Mouse (Mus musculus) spleen, postnatal 36 days (tissue): Measurements from ENCODE around the gene Togaram1.
A peak's percentile ranks its signal among the peaks of the same experiment; 100 is the strongest.

Source experiments
- DNase-seq, 2 experiments: peaks; one replicate each; pipeline ENCODE4 v3.0.0; 2022; ENCODE audit warnings: low spot score in 2 of 2, mixed read lengths in 1 of 2

Togaram1 gene

DNA sequence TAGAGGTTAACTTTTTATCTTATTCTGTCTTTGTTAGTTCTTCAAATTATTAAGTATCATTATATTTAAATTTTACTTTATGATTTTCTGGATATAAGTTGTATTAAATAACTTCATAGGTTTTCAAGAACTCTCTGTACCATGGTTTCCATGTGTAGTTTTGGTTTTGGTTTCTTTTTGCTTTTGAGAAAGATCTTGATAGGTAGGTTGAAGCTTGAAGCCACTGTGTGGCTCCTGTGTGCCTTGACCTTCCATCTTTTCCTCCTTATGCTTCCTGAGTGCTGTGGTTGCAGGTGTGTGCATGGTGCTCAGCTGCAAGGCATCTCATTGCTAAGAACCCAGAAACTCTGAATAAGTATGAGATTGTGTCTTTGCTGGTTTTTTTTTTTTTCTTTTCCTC lies 83.2 kb downstream of the Togaram1 start:
- no peak for DNase-seq

DNA sequence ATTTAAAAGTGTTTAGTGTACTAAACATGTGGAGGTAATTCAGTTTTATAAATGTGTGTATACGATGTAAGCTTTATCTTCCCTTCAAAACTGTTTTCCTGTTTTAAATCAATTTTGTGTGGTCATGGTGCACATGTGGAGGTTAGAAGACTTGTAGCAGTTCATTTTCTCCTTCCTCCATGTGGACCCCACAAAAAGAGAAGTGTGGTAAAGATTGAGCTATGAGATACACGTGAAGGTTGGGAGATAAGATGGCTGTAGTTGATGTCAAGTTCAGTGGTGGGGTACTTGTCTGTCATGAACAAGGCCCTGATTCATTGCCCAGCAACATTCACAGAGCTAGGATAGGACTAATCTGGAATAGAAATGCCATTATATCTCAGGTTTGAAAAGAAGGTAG lies 92.6 kb downstream of the Togaram1 start:
- DNase-seq = no peak

DNA sequence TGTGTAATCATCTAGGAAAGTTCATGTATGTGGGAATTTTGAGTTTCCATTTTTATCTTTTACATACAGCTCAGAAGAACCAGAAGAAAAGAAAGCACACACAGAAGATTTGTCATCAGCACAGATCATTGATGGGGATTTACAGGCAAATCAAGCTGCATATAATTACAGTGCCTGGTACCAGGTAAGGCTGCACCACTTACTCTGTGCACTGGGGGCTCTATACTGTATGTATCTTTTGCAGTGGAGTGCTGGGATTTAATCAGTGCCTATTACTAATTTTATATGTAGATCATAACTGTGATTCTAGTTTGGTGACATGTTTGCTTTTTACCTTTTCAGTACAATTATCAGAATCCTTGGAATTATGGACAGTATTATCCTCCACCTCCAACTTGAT lies 95.5 kb downstream of the Togaram1 start:
- DNase-seq = no peak

DNA sequence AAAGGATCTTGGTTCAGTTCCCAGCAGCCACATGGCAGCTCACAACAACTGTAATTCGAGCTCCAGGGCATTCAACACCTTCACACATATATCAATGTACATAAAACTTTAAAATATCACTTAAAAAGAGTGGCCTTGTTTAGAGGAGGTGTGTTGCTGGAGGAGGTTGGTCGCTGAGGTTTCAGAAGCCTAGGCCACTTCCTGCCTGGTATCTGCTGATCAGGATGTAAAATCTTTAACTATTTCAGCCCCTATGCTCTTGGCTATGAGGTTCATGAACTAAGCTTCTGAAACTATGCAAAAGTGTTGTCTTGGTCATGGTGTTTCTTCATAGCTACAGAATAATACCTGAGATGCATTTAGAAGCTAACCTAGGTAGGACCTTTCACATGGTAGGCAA lies 99.6 kb downstream of the Togaram1 start:
- DNase-seq = peak; percentile 25 to 34

DNA sequence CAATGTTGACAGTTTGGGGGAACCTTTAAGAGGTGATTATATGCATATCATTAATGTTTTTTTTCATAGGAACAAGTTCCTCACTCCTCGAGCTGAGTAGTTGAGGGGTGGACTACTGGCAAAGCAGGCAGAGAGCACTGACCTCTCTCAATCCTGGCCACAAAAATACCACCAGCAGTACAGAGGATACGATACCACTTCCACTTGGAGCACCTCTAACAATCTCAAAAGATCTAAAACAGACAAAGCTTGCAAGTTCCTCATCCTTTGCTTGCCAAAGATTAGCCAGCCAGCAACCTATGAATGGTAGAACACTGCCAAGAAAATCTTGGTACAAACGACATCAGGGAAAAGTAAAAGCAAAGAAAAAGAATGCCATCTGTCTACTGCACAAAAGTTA lies 100.6 kb downstream of the Togaram1 start:
- no peak for DNase-seq

DNA sequence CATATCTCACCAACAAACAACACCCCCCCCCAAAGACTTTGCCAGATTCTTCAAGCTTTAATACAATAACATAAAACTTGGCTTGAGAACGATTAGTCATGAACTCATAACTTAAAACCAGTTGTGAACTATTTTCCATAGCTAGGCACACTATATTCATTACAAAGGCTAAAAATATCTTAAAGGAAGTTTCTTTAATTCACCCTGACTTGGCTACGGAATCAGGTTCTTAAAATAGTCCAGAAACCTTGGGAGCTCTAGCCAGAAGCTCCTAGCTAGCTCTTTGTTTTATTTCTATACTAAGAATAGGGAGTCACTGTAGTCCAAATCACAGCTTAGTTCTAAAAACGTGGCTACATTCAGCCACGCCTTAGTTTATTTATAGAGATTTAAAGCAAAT lies 102.8 kb downstream of the Togaram1 start:
- DNase-seq = no peak
